Mouse (Mus musculus): ENCODE results near the gene Dll1. TPM values are rescaled to one million over a fixed set of nuclear protein-coding genes. Genes with fewer than 3 reads are reported as not detected.

Gene Dll1
- total and polyA plus RNA-seq, 2 experiments from 2014 or later: 11.6 to 20.9 TPM

GRCm38 (mm10) chr17:15370401-15370800, 6.3 kb downstream of the Dll1 start:
- no peak for TF ChIP-seq CTCF (IDR thresholded peaks at IDR 0.05)
- H3K9ac ChIP-seq (replicated peaks; ENCODE audit: low read length, poor library complexity, severe bottlenecking): no peak overlapping the region
- no peak overlapping the region for H3K27ac ChIP-seq (ENCODE audit: low read depth, low read length)
- no peaks in the 10 kb centered on the region for H3K9me3 ChIP-seq (ENCODE audit: low read length)
- H3K4me2 ChIP-seq (ENCODE audit: low read depth, low read length, poor library complexity, severe bottlenecking): no peak overlapping the region
- peaks cover 19% of the 10 kb centered on the region for H3K4me1 ChIP-seq (ENCODE audit: insufficient read depth, low read length)
- WGBS: 93% methylated on average over 14 of the region's 14 CpGs
- ATAC-seq (ENCODE audit: low FRiP score) (no peak), DNase-seq (ENCODE audit: low spot score) (no peak)
- no peaks in the 10 kb centered on the region for H3K27me3 ChIP-seq (ENCODE audit: insufficient read depth, low read length)
- peaks cover 38% of the 10 kb centered on the region for H3K36me3 ChIP-seq (ENCODE audit: insufficient read depth, low read length)
- H3K4me3 ChIP-seq (ENCODE audit: low read depth, low read length): no peak overlapping the region

- no peak for DNase-seq (ENCODE audit: low spot score)
- Histone ChIP-seq H3K9me3 (ENCODE audit: low read length) (no peaks in the 10 kb centered on the region), H3K27me3 (ENCODE audit: insufficient read depth, low read length) (no peaks in the 10 kb centered on the region), H3K27ac (ENCODE audit: low read depth, low read length) (no peak overlapping the region), H3K4me1 (ENCODE audit: insufficient read depth, low read length) (no peaks in the 10 kb centered on the region), H3K4me3 (ENCODE audit: low read depth, low read length) (no peak overlapping the region), H3K36me3 (ENCODE audit: insufficient read depth, low read length) (peaks cover 36% of the 10 kb centered on the region), H3K9ac (replicated peaks; ENCODE audit: low read length, poor library complexity, severe bottlenecking) (no peak overlapping the region), H3K4me2 (ENCODE audit: low read depth, low read length, poor library complexity, severe bottlenecking) (no peak overlapping the region)
- 85% methylated on average over 5 of the region's 5 CpGs for WGBS
- no peak for ATAC-seq (ENCODE audit: low FRiP score)
- no peak for TF ChIP-seq CTCF (IDR thresholded peaks at IDR 0.05)
These were observed 11.0 kb downstream of the Dll1 start for GRCm38 (mm10) chr17:15365650-15366049.

DNA sequence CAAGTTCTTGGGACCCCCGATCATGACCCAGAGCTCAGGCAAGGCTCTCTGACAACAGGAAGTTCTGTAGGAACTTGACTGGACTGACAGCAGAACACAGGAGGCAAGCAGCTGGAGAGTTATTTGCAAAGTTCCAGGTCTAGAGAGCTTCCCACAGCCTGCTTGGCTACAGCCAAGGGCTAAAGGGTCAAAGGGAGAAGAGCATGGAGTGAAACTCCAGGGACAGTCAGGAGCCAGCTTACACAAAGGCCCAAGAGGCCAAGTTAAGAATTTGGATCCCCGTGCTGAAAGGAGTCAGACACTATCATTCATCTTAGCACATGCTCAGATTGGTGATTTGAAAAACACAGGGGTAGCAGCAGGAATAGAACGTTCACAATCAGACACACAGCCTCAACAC, 13.0 kb downstream of the Dll1 start:
- 81% methylated on average over 3 of the region's 3 CpGs for WGBS
- Histone ChIP-seq H3K9me3 (ENCODE audit: low read length) (no peaks in the 10 kb centered on the region), H3K27ac (ENCODE audit: low read depth, low read length) (no peak overlapping the region), H3K36me3 (ENCODE audit: insufficient read depth, low read length) (peaks cover 19% of the 10 kb centered on the region), H3K27me3 (ENCODE audit: insufficient read depth, low read length) (no peaks in the 10 kb centered on the region), H3K4me3 (ENCODE audit: low read depth, low read length) (no peak overlapping the region), H3K4me2 (ENCODE audit: low read depth, low read length, poor library complexity, severe bottlenecking) (no peak overlapping the region), H3K9ac (replicated peaks; ENCODE audit: low read length, poor library complexity, severe bottlenecking) (no peak overlapping the region), H3K4me1 (ENCODE audit: insufficient read depth, low read length) (no peaks in the 10 kb centered on the region)
- DNase-seq (ENCODE audit: low spot score): no peak
- no peak for ATAC-seq (ENCODE audit: low FRiP score)
- TF ChIP-seq CTCF (IDR thresholded peaks at IDR 0.05): no peak

GRCm38 (mm10) chr17:15357071-15357470, 19.6 kb downstream of the Dll1 start:
- WGBS: 75% methylated on average over 3 of the region's 3 CpGs
- no peaks in the 10 kb centered on the region for H3K4me1 ChIP-seq (ENCODE audit: insufficient read depth, low read length)
- TF ChIP-seq CTCF (IDR thresholded peaks at IDR 0.05): no peak
- H3K36me3 ChIP-seq (ENCODE audit: insufficient read depth, low read length): no peaks in the 10 kb centered on the region
- H3K9ac ChIP-seq (replicated peaks; ENCODE audit: low read length, poor library complexity, severe bottlenecking): no peak overlapping the region
- H3K4me2 ChIP-seq (ENCODE audit: low read depth, low read length, poor library complexity, severe bottlenecking): no peak overlapping the region
- H3K27me3 ChIP-seq (ENCODE audit: insufficient read depth, low read length): no peaks in the 10 kb centered on the region
- ATAC-seq (ENCODE audit: low FRiP score) (no peak), DNase-seq (ENCODE audit: low spot score) (no peak)
- no peak overlapping the region for H3K4me3 ChIP-seq (ENCODE audit: low read depth, low read length)
- no peak overlapping the region for H3K27ac ChIP-seq (ENCODE audit: low read depth, low read length)
- no peaks in the 10 kb centered on the region for H3K9me3 ChIP-seq (ENCODE audit: low read length)

DNA sequence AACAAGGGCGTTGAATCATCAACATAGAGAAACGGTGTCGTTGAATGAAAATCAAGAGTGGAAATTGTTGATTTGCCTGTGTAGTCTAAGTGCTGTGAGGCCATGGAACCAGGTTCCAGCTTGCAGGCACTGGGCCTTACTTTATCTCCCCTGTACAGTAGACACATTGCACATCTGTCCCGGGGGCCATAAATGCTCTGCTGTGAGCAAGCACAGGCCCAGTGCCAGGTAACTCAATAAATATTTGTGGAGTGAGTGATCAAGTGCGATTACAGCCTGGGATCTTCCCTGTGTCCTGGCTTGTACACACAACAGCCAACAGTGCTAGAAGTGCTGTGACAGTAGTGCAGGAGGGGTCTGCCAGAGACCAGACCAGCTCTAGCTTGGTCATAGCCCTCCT, 20.1 kb downstream of the Dll1 start:
- DNase-seq (ENCODE audit: low spot score) (no peak), ATAC-seq (ENCODE audit: low FRiP score) (no peak)
- WGBS: 90% methylated on average over 5 of the region's 5 CpGs
- H3K4me3 ChIP-seq (ENCODE audit: low read depth, low read length): no peak overlapping the region
- no peak overlapping the region for H3K9ac ChIP-seq (replicated peaks; ENCODE audit: low read length, poor library complexity, severe bottlenecking)
- H3K4me2 ChIP-seq (ENCODE audit: low read depth, low read length, poor library complexity, severe bottlenecking): no peak overlapping the region
- H3K27ac ChIP-seq (ENCODE audit: low read depth, low read length): no peak overlapping the region
- H3K9me3 ChIP-seq (ENCODE audit: low read length): no peaks in the 10 kb centered on the region
- no peaks in the 10 kb centered on the region for H3K4me1 ChIP-seq (ENCODE audit: insufficient read depth, low read length)
- H3K36me3 ChIP-seq (ENCODE audit: insufficient read depth, low read length): no peaks in the 10 kb centered on the region
- no peak for TF ChIP-seq CTCF (IDR thresholded peaks at IDR 0.05)
- H3K27me3 ChIP-seq (ENCODE audit: insufficient read depth, low read length): no peaks in the 10 kb centered on the region

GRCm38 (mm10) chr17:15355072-15355471, 21.6 kb downstream of the Dll1 start:
- Histone ChIP-seq H3K9ac (replicated peaks; ENCODE audit: low read length, poor library complexity, severe bottlenecking) (no peak overlapping the region), H3K9me3 (ENCODE audit: low read length) (no peaks in the 10 kb centered on the region), H3K4me1 (ENCODE audit: insufficient read depth, low read length) (no peaks in the 10 kb centered on the region), H3K36me3 (ENCODE audit: insufficient read depth, low read length) (no peaks in the 10 kb centered on the region), H3K27ac (ENCODE audit: low read depth, low read length) (no peak overlapping the region), H3K4me2 (ENCODE audit: low read depth, low read length, poor library complexity, severe bottlenecking) (no peak overlapping the region), H3K4me3 (ENCODE audit: low read depth, low read length) (no peak overlapping the region), H3K27me3 (ENCODE audit: insufficient read depth, low read length) (no peaks in the 10 kb centered on the region)
- TF ChIP-seq CTCF (IDR thresholded peaks at IDR 0.05): no peak
- WGBS: 88% methylated on average over 3 of the region's 3 CpGs
- no peak for ATAC-seq (ENCODE audit: low FRiP score)
- no peak for DNase-seq (ENCODE audit: low spot score)

Data from midbrain, postnatal 0 days (tissue).